Mouse (Mus musculus): Measurements from ENCODE around the gene Ndufs5.

The Ndufs5 gene

GRCm38 (mm10) chr4:123707340-123707739, 10.7 kb downstream of the Ndufs5 start:
- Histone ChIP-seq H3K27me3 (ENCODE audit: insufficient read depth, low read length) (peaks cover 4% of the 10 kb centered on the region; the same call in 1 of the 2 replicates), H3K4me3 (replicated peaks; ENCODE audit: low read length) (no peak overlapping the region), H3K36me3 (ENCODE audit: insufficient read depth, low read length) (peaks cover 3% of the 10 kb centered on the region), H3K9me3 (ENCODE audit: low read length) (no peaks in the 10 kb centered on the region), H3K4me1 (replicated peaks; ENCODE audit: low read depth, low read length) (no peaks in the 10 kb centered on the region)
- TF ChIP-seq POU5F1 (IDR thresholded peaks at IDR 0.05; ENCODE audit: borderline replicate concordance, low read length) (no peak), CTCF (conservative IDR thresholded peaks at IDR 0.05; ENCODE audit: low read length) (no peak), NANOG (IDR thresholded peaks at IDR 0.05; ENCODE audit: borderline replicate concordance, low read length) (no peak)

GRCm38 (mm10) chr4:123705340-123705739, 12.7 kb downstream of the Ndufs5 start:
- Histone ChIP-seq H3K4me1 (replicated peaks; ENCODE audit: low read depth, low read length) (no peaks in the 10 kb centered on the region), H3K4me3 (replicated peaks; ENCODE audit: low read length) (no peak overlapping the region), H3K36me3 (ENCODE audit: insufficient read depth, low read length) (no peaks in the 10 kb centered on the region), H3K9me3 (ENCODE audit: low read length) (no peaks in the 10 kb centered on the region), H3K27me3 (ENCODE audit: insufficient read depth, low read length) (peaks cover 4% of the 10 kb centered on the region; the same call in 1 of the 2 replicates)
- TF ChIP-seq POU5F1 (IDR thresholded peaks at IDR 0.05; ENCODE audit: borderline replicate concordance, low read length) (no peak), NANOG (IDR thresholded peaks at IDR 0.05; ENCODE audit: borderline replicate concordance, low read length) (no peak), CTCF (conservative IDR thresholded peaks at IDR 0.05; ENCODE audit: low read length) (no peak)

GRCm38 (mm10) chr4:123693384-123693783, 24.6 kb downstream of the Ndufs5 start:
- H3K36me3 ChIP-seq (ENCODE audit: insufficient read depth, low read length), result no peaks in the 10 kb centered on the region
- H3K4me3 ChIP-seq (replicated peaks; ENCODE audit: low read length), result no peak overlapping the region
- peaks cover 7% of the 10 kb centered on the region; the same call in 1 of the 2 replicates for H3K27me3 ChIP-seq (ENCODE audit: insufficient read depth, low read length)
- peaks cover 37% of the 10 kb centered on the region for H3K4me1 ChIP-seq (replicated peaks; ENCODE audit: low read depth, low read length)
- no peaks in the 10 kb centered on the region for H3K9me3 ChIP-seq (ENCODE audit: low read length)
- TF ChIP-seq POU5F1 (IDR thresholded peaks at IDR 0.05; ENCODE audit: borderline replicate concordance, low read length) (no peak), NANOG (IDR thresholded peaks at IDR 0.05; ENCODE audit: borderline replicate concordance, low read length) (no peak), CTCF (conservative IDR thresholded peaks at IDR 0.05; ENCODE audit: low read length) (no peak)

- Histone ChIP-seq H3K9me3 (ENCODE audit: low read length) (no peaks in the 10 kb centered on the region), H3K4me1 (replicated peaks; ENCODE audit: low read depth, low read length) (peaks cover 43% of the 10 kb centered on the region), H3K36me3 (ENCODE audit: insufficient read depth, low read length) (no peaks in the 10 kb centered on the region), H3K4me3 (replicated peaks; ENCODE audit: low read length) (no peak overlapping the region), H3K27me3 (ENCODE audit: insufficient read depth, low read length) (peaks cover 12% of the 10 kb centered on the region)
- TF ChIP-seq POU5F1 (IDR thresholded peaks at IDR 0.05; ENCODE audit: borderline replicate concordance, low read length) (no peak), NANOG (IDR thresholded peaks at IDR 0.05; ENCODE audit: borderline replicate concordance, low read length) (no peak)
Observed at GRCm38 (mm10) chr4:123692071-123692470, 25.9 kb downstream of the Ndufs5 start.

- peaks cover 28% of the 10 kb centered on the region for H3K27me3 ChIP-seq (ENCODE audit: insufficient read depth, low read length)
- no peak overlapping the region for H3K4me3 ChIP-seq (replicated peaks; ENCODE audit: low read length)
- no peak for TF ChIP-seq CTCF (conservative IDR thresholded peaks at IDR 0.05; ENCODE audit: low read length)
- peaks cover 54% of the 10 kb centered on the region for H3K4me1 ChIP-seq (replicated peaks; ENCODE audit: low read depth, low read length)
- H3K9me3 ChIP-seq (ENCODE audit: low read length), result no peaks in the 10 kb centered on the region
- H3K36me3 ChIP-seq (ENCODE audit: insufficient read depth, low read length), result no peaks in the 10 kb centered on the region
Observed at GRCm38 (mm10) chr4:123690311-123690710, 27.7 kb downstream of the Ndufs5 start.

- Histone ChIP-seq H3K4me3 (replicated peaks; ENCODE audit: low read length) (peak overlapping the region; percentile 90), H3K36me3 (ENCODE audit: insufficient read depth, low read length) (0 out of 2 replicates have a peak, but pooled peaks cover 2% of the 10 kb centered on the region), H3K27me3 (ENCODE audit: insufficient read depth, low read length) (peaks cover 52% of the 10 kb centered on the region), H3K4me1 (replicated peaks; ENCODE audit: low read depth, low read length) (peaks cover 57% of the 10 kb centered on the region), H3K9me3 (ENCODE audit: low read length) (no peaks in the 10 kb centered on the region)
- TF ChIP-seq POU5F1 (IDR thresholded peaks at IDR 0.05; ENCODE audit: borderline replicate concordance, low read length), result no peak
- no peak for TF ChIP-seq CTCF (conservative IDR thresholded peaks at IDR 0.05; ENCODE audit: low read length)
- no peak for TF ChIP-seq NANOG (IDR thresholded peaks at IDR 0.05; ENCODE audit: borderline replicate concordance, low read length)
Observed at GRCm38 (mm10) chr4:123687025-123687781, 30.8 kb downstream of the Ndufs5 start.

- peaks cover 53% of the 10 kb centered on the region for H3K27me3 ChIP-seq (ENCODE audit: insufficient read depth, low read length)
- H3K4me3 ChIP-seq (replicated peaks; ENCODE audit: low read length), result peak overlapping the region; percentile 90
- H3K9me3 ChIP-seq (ENCODE audit: low read length), result no peaks in the 10 kb centered on the region
- H3K4me1 ChIP-seq (replicated peaks; ENCODE audit: low read depth, low read length), result peaks cover 55% of the 10 kb centered on the region
- 0 out of 2 replicates have a peak, but pooled peaks cover 2% of the 10 kb centered on the region for H3K36me3 ChIP-seq (ENCODE audit: insufficient read depth, low read length)
- TF ChIP-seq POU5F1 (IDR thresholded peaks at IDR 0.05; ENCODE audit: borderline replicate concordance, low read length), result no peak
- TF ChIP-seq NANOG (IDR thresholded peaks at IDR 0.05; ENCODE audit: borderline replicate concordance, low read length), result no peak
- TF ChIP-seq CTCF (conservative IDR thresholded peaks at IDR 0.05; ENCODE audit: low read length), result no peak
Observed at GRCm38 (mm10) chr4:123686368-123687024, 31.5 kb downstream of the Ndufs5 start.

GRCm38 (mm10) chr4:123685506-123686242, 32.3 kb downstream of the Ndufs5 start:
- Histone ChIP-seq H3K27me3 (ENCODE audit: insufficient read depth, low read length) (peaks cover 52% of the 10 kb centered on the region), H3K9me3 (ENCODE audit: low read length) (no peaks in the 10 kb centered on the region), H3K36me3 (ENCODE audit: insufficient read depth, low read length) (0 out of 2 replicates have a peak, but pooled peaks cover 2% of the 10 kb centered on the region), H3K4me1 (replicated peaks; ENCODE audit: low read depth, low read length) (peaks cover 55% of the 10 kb centered on the region), H3K4me3 (replicated peaks; ENCODE audit: low read length) (peak overlapping the region; percentile 90)
- TF ChIP-seq NANOG (IDR thresholded peaks at IDR 0.05; ENCODE audit: borderline replicate concordance, low read length) (no peak), POU5F1 (IDR thresholded peaks at IDR 0.05; ENCODE audit: borderline replicate concordance, low read length) (no peak), CTCF (conservative IDR thresholded peaks at IDR 0.05; ENCODE audit: low read length) (no peak)
